In the genomic region with DNA sequence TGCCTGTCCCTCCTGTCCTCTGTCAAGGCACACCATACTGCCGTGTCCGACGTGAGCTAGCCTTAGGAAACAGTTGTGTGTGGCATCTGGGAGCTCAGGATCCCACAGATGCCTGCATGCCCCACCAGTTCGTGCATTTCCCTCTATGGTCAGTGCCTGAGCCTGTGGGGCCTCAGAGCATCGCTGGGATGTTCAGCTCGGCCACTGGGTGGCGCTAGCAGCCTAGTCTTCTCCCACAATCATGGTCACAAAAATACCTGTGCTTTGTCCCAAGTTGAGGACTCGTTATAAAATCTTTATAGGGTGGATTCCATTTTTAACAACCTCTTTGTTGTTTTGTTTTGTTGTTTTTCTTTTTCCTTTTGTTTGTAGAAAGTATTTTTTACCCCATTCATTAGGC, we compare ENCODE assay signal across 8 mouse cellular contexts. TPM values are rescaled to one million over a fixed set of nuclear protein-coding genes. Genes with fewer than 3 reads are reported as not detected.
DNase-seq lines count a peak whose midpoint lies in the region; ATAC-seq and TF ChIP-seq lines count a peak whose summit lies in the region.

No protein-coding gene starts in this region.

- peak; percentile 40 for DNase-seq in kidney, adult 18-20 months
- peak; percentile 65 for DNase-seq in MEL (ENCODE audit: low read depth, low spot score)
- DNase-seq in kidney, postnatal 4 days: peak; percentile 73 to 77
- DNase-seq in frontal cortex, postnatal 14 days (ENCODE audit: low spot score in 2 of 2): no peak

- H3K4me1 ChIP-seq in kidney, embryonic 15.5 days: peaks cover 15% of the 10 kb centered on the region
- H3K4me1 ChIP-seq in MEL (ENCODE audit: control insufficient read depth in 1 of 2, insufficient read depth in 2 of 2, low read length in 2 of 2): peaks cover 5 to 19% of the 10 kb centered on the region in 2 experiments
- peaks cover 12% of the 10 kb centered on the region for H3K4me1 ChIP-seq in olfactory bulb, adult 2 months (ENCODE audit: control insufficient read depth, insufficient read depth, low read length)

- no peaks in the 10 kb centered on the region for H3K79me3 ChIP-seq in C2C12 (ENCODE audit: low read depth)

- no peak overlapping the region for H3K9ac ChIP-seq in kidney, embryonic 15.5 days
- H3K9ac ChIP-seq in MEL (ENCODE audit: control insufficient read depth, low read depth, low read length, poor library complexity, severe bottlenecking): no peak overlapping the region

- TF ChIP-seq POLR2A in MEL (IDR thresholded peaks at IDR 0.05; ENCODE audit: control insufficient read depth in 1 of 2, insufficient read depth in 1 of 2, low read depth in 1 of 2, low read length in 2 of 2, poor library complexity in 1 of 2): no peak
- TF ChIP-seq POLR2A in olfactory bulb, adult 2 months (IDR thresholded peaks at IDR 0.05; ENCODE audit: insufficient read depth, low read depth, low read length): no peak

- TF ChIP-seq RAD21 in MEL (IDR thresholded peaks at IDR 0.05; ENCODE audit: low read depth, low read length): peak; percentile 46

- H3K4me3 ChIP-seq in kidney, embryonic 15.5 days (replicated peaks): no peak overlapping the region
- H3K4me3 ChIP-seq in C2C12 (ENCODE audit: insufficient read depth, poor library complexity, severe bottlenecking) (no peak overlapping the region), MEL (ENCODE audit: control insufficient read depth in 1 of 2, insufficient read depth in 1 of 2, low read depth in 2 of 2, low read length in 2 of 2) (no peak overlapping the region)
- no peak overlapping the region for H3K4me3 ChIP-seq in olfactory bulb, adult 2 months (ENCODE audit: insufficient read depth, low read depth, low read length)

- H3K9me3 ChIP-seq in kidney, embryonic 15.5 days (replicated peaks): no peaks in the 10 kb centered on the region
- no peaks in the 10 kb centered on the region for H3K9me3 ChIP-seq in MEL (replicated peaks; ENCODE audit: insufficient read depth, low read length)

- no peaks in the 10 kb centered on the region for H3K79me2 ChIP-seq in C2C12 (ENCODE audit: control insufficient read depth, insufficient read depth)
- no peaks in the 10 kb centered on the region for H3K79me2 ChIP-seq in MEL (ENCODE audit: control insufficient read depth, insufficient read depth, low read length, poor library complexity)

- peak; percentile 67 for TF ChIP-seq CTCF in C2C12 (IDR thresholded peaks at IDR 0.05; ENCODE audit: control insufficient read depth, insufficient read depth, insufficient read length)
- TF ChIP-seq CTCF in MEL (IDR thresholded peaks at IDR 0.05 in 2 of 3, conservative IDR thresholded peaks at IDR 0.05 in 1 of 3; ENCODE audit: control insufficient read depth in 1 of 3, insufficient read depth in 1 of 3, low read depth in 2 of 3, low read length in 3 of 3, poor library complexity in 1 of 3, severe bottlenecking in 1 of 3): peak; percentile 87 to 95 (median 91)
- TF ChIP-seq CTCF in olfactory bulb, adult 2 months (IDR thresholded peaks at IDR 0.05; ENCODE audit: insufficient read depth, low read depth, low read length): peak; percentile 84

- no peak overlapping the region for H3K4me2 ChIP-seq in kidney, embryonic 15.5 days

- ATAC-seq in kidney, embryonic 15.5 days (replicated peaks; ENCODE audit: low FRiP score): no peak
- peak; percentile 71 for ATAC-seq in common myeloid progenitor, adult 5-6 weeks (replicated peaks; ENCODE audit: low read depth, poor library complexity, severe bottlenecking)

- H3K36me3 ChIP-seq in kidney, embryonic 15.5 days: peaks cover 72% of the 10 kb centered on the region
- H3K36me3 ChIP-seq in C2C12 (ENCODE audit: control insufficient read depth, insufficient read depth): peaks cover 5% of the 10 kb centered on the region
- peaks cover 0 to 16% of the 10 kb centered on the region in 2 experiments; a peak in 3 of 4 replicates for H3K36me3 ChIP-seq in MEL (ENCODE audit: control insufficient read depth in 1 of 2, insufficient read depth in 2 of 2, low read length in 2 of 2)

- no peak for TF ChIP-seq EP300 in MEL (IDR thresholded peaks at IDR 0.05; ENCODE audit: low read depth in 1 of 2, low read length in 2 of 2)

- no peaks in the 10 kb centered on the region for H3K27me3 ChIP-seq in kidney, embryonic 15.5 days
- H3K27me3 ChIP-seq in C2C12 (ENCODE audit: control insufficient read depth, insufficient read depth, insufficient read length): no peaks in the 10 kb centered on the region
- no peaks in the 10 kb centered on the region for H3K27me3 ChIP-seq in MEL (ENCODE audit: control insufficient read depth in 1 of 2, insufficient read depth in 2 of 2, low read length in 2 of 2)

- WGBS in kidney, embryonic 15.5 days: 29% methylated on average over 8 of the region's 8 CpGs
- WGBS in olfactory bulb, adult 2 months: 32% methylated on average over 8 of the region's 8 CpGs

- no peak overlapping the region for H3K27ac ChIP-seq in kidney, embryonic 15.5 days
- H3K27ac ChIP-seq in MEL (ENCODE audit: control insufficient read depth, low read depth, low read length): no peak overlapping the region
- no peak overlapping the region for H3K27ac ChIP-seq in olfactory bulb, adult 2 months (ENCODE audit: insufficient read depth, low read depth, low read length)

- no peak overlapping the region for H3ac ChIP-seq in C2C12 (ENCODE audit: control insufficient read depth, insufficient read length, low read depth)

TF ChIP-seq in C2C12, 6 proteins besides CTCF, POLR2A, EP300 and RAD21:
- no peak for TF ChIP-seq USF1 (IDR thresholded peaks at IDR 0.05; ENCODE audit: low read depth)
- no peak for TF ChIP-seq MYOG (IDR thresholded peaks at IDR 0.05; ENCODE audit: control insufficient read depth, extremely low read depth, insufficient read length)
- TF ChIP-seq FOSL1 (IDR thresholded peaks at IDR 0.05; ENCODE audit: insufficient read depth, low read length, poor library complexity, severe bottlenecking): no peak
- TF ChIP-seq MAX (IDR thresholded peaks at IDR 0.05): no peak
- TF ChIP-seq MYOD1 (IDR thresholded peaks at IDR 0.05; ENCODE audit: control insufficient read depth, insufficient read length, low read depth): no peak
- no peak for TF ChIP-seq CEBPB (IDR thresholded peaks at IDR 0.05; ENCODE audit: low read depth)
TF ChIP-seq in C2C12: peak in this region for 0.

TF ChIP-seq in MEL, 35 proteins besides CTCF, POLR2A, EP300 and RAD21:
- TF ChIP-seq SMC3 (IDR thresholded peaks at IDR 0.05; ENCODE audit: low read depth, low read length): peak; percentile 60
- TF ChIP-seq ZKSCAN1 (IDR thresholded peaks at IDR 0.05; ENCODE audit: low read depth, low read length): no peak
- no peak for TF ChIP-seq MEF2A (IDR thresholded peaks at IDR 0.05; ENCODE audit: extremely low read depth, insufficient replicate concordance, low read depth, low read length, poor library complexity, severe bottlenecking)
- TF ChIP-seq ZC3H11A (IDR thresholded peaks at IDR 0.05; ENCODE audit: low read depth, low read length): peak; percentile 29

RNA-seq across cellular contexts. Expression of a gene that starts 37.0 kb away (rescaled TPM):
- 3.6 and 4.0 TPM in 2 replicates for polyA plus RNA-seq in kidney, embryonic 15.5 days (2015; fragmentation: Nextera tagmentation; extraction: Ambion mirVana)
- polyA plus RNA-seq in C2C12 (2012; fragmentation: generic; extraction: Trizol): 2.9 TPM
- total RNA-seq in MEL (2012; rRNA removed): not detected in 2 replicates
- polyA plus RNA-seq in MEL (2012; ENCODE audit: insufficient read depth in 1 of 2, insufficient read length in 2 of 2, low read depth in 1 of 2, low replicate concordance in 2 of 2, missing spikeins in 1 of 2): not detected
- total RNA-seq in common myeloid progenitor, adult 5-6 weeks (2017): not detected in 2 replicates
- not detected in 2 replicates for polyA plus RNA-seq in olfactory bulb, adult 2 months (2012; ENCODE audit: insufficient read depth, insufficient read length, low replicate concordance, missing spikeins)

Comparison
In these comparisons a context has a peak if more than half of its experiments do, and no peak if none do; other contexts are left out.
1. DNase-seq: peak in kidney, adult 18-20 months (single experiment), MEL (single experiment) and kidney, postnatal 4 days (2 of 2); none in frontal cortex, postnatal 14 days (0 of 2).
2. Peak in every context shown above with its lines, with median percentiles within 50 percentile points of each other: CTCF ChIP-seq.